Mouse (Mus musculus) ES-Bruce4 (cell line): ENCODE data around the gene Plekha5. TPM values are rescaled to one million over a fixed set of nuclear protein-coding genes. Genes with fewer than 3 reads are reported as not detected.

Source experiments
- H3K27ac ChIP-seq: 2 replicates; pipeline ENCODE4 v1.5.1; 2012; ENCODE audit warnings: low read length, inconsistent platforms; ENCODE audit not compliant: insufficient read depth
- H3K27me3 ChIP-seq: 2 replicates; pipeline ENCODE4 v1.6.1; 2012; ENCODE audit warnings: mild to moderate bottlenecking, low read length, inconsistent platforms; ENCODE audit not compliant: control insufficient read depth, poor library complexity, insufficient read depth, severe bottlenecking
- H3K36me3 ChIP-seq: 2 replicates; pipeline ENCODE4 v1.6.1; 2012; ENCODE audit warnings: inconsistent platforms, mild to moderate bottlenecking, low read length, moderate library complexity; ENCODE audit not compliant: control insufficient read depth, poor library complexity, insufficient read depth, severe bottlenecking
- H3K4me1 ChIP-seq: one replicate; pipeline ENCODE4 v1.8.1; 2011; ENCODE audit warnings: low read length; ENCODE audit not compliant: control insufficient read depth, insufficient read depth
- H3K4me3 ChIP-seq: 2 replicates; pipeline ENCODE4 v1.5.1; 2011; ENCODE audit warnings: low read depth, mild to moderate bottlenecking, low read length
- H3K9ac ChIP-seq: 2 replicates; pipeline ENCODE4 v1.6.1; 2012; ENCODE audit warnings: low read depth, mild to moderate bottlenecking, inconsistent platforms; ENCODE audit not compliant: poor library complexity, severe bottlenecking
- H3K9me3 ChIP-seq: replicated peaks from 2 replicates; pipeline ENCODE4 v1.6.1; 2012; ENCODE audit warnings: mild to moderate bottlenecking, low read length, inconsistent platforms; ENCODE audit not compliant: control insufficient read depth, poor library complexity, insufficient read depth, severe bottlenecking
- CTCF ChIP-seq: IDR thresholded peaks from one replicate; pipeline ENCODE4 v1.8.1; 2011; ENCODE audit warnings: low read depth, low read length
- EP300 ChIP-seq: IDR thresholded peaks from 2 replicates; pipeline ENCODE4 v1.6.1; 2011; ENCODE audit warnings: low read depth, low read length; ENCODE audit not compliant: insufficient read depth
- POLR2A ChIP-seq: IDR thresholded peaks from one replicate; pipeline ENCODE4 v1.8.1; 2011; ENCODE audit warnings: low read length; ENCODE audit not compliant: insufficient read depth
- polyA plus RNA-seq: library from polyadenylated mRNA; stranded (reverse); fragments of >200 nt; gene quantifications from 2 replicates; pipeline ENCODE4 v1.2.4, GENCODE M21; 2011; ENCODE audit warnings: low read depth; ENCODE audit not compliant: missing spikeins, insufficient read depth, insufficient read length

Gene Plekha5
- polyA plus RNA-seq, 1 experiment, result 80.3 TPM

- Histone ChIP-seq H3K9me3 (no peaks in the 10 kb centered on the region), H3K9ac (no peak overlapping the region), H3K4me1 (peaks cover 7% of the 10 kb centered on the region), H3K27me3 (no peaks in the 10 kb centered on the region), H3K36me3 (no peaks in the 10 kb centered on the region), H3K27ac (no peak overlapping the region), H3K4me3 (no peak overlapping the region)
- TF ChIP-seq POLR2A (no peak), EP300 (no peak), CTCF (no peak)
Observed at GRCm38 (mm10) chr6:140481701-140482460, 58.0 kb downstream of the Plekha5 start.

DNA sequence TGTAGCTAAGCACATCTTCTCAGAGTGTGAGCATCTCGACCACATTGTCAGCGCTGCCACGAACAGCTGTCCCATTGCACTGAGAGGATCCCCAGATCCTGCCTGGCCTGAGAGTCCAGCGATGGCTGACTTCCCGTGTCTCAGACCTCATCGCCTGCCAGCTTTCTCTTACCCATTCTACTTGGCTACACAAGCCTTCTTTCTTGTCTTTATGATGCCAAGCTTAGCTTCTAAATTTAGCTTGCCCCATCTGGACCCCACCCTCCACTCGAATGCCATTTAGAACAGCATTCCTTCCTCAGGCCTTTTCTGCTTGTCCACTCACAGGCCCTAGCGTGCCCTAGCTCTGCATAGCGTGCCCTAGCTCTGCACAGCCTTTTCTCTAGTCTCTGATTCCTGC, 60.3 kb downstream of the Plekha5 start:
- Histone ChIP-seq H3K9me3 (no peaks in the 10 kb centered on the region), H3K27me3 (no peaks in the 10 kb centered on the region), H3K4me1 (peaks cover 7% of the 10 kb centered on the region), H3K4me3 (no peak overlapping the region), H3K27ac (no peak overlapping the region), H3K9ac (no peak overlapping the region), H3K36me3 (no peaks in the 10 kb centered on the region)
- TF ChIP-seq CTCF (no peak), POLR2A (no peak), EP300 (no peak)

DNA sequence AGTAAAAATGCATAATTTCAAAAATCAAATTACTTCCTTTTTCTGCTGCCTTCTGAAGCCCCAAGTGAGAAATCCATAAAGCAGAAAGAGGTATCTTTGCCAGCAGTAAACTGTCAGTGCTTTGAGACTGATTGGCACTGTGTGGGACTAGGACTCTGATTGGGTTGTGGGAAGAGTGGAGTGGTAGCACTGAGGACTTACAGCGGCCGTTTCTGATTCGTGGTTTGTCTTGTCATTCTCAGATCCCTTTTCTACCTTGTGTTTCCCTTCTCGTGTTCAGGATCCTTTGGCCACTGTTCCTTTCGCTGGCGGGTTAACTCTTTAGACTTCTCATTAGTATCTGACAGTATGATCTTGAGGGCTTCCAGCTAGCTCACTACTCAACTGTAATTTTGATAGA, 61.8 kb downstream of the Plekha5 start:
- Histone ChIP-seq H3K4me1 (peaks cover 7% of the 10 kb centered on the region), H3K4me3 (no peak overlapping the region), H3K36me3 (no peaks in the 10 kb centered on the region), H3K9me3 (no peaks in the 10 kb centered on the region), H3K27ac (no peak overlapping the region), H3K9ac (no peak overlapping the region), H3K27me3 (no peaks in the 10 kb centered on the region)
- TF ChIP-seq EP300, result no peak
- no peak for TF ChIP-seq CTCF
- TF ChIP-seq POLR2A, result no peak

GRCm38 (mm10) chr6:140486685-140487084, 62.8 kb downstream of the Plekha5 start:
- no peak overlapping the region for H3K9ac ChIP-seq
- H3K36me3 ChIP-seq, result no peaks in the 10 kb centered on the region
- no peak for TF ChIP-seq CTCF
- no peak for TF ChIP-seq EP300
- no peak for TF ChIP-seq POLR2A
- peaks cover 7% of the 10 kb centered on the region for H3K4me1 ChIP-seq
- no peak overlapping the region for H3K27ac ChIP-seq
- no peaks in the 10 kb centered on the region for H3K9me3 ChIP-seq
- no peaks in the 10 kb centered on the region for H3K27me3 ChIP-seq
- no peak overlapping the region for H3K4me3 ChIP-seq

GRCm38 (mm10) chr6:140487489-140487888, 63.6 kb downstream of the Plekha5 start:
- Histone ChIP-seq H3K9ac (no peak overlapping the region), H3K27me3 (no peaks in the 10 kb centered on the region), H3K9me3 (no peaks in the 10 kb centered on the region), H3K36me3 (no peaks in the 10 kb centered on the region), H3K27ac (no peak overlapping the region), H3K4me1 (peaks cover 7% of the 10 kb centered on the region), H3K4me3 (no peak overlapping the region)
- TF ChIP-seq POLR2A, result no peak
- no peak for TF ChIP-seq EP300
- TF ChIP-seq CTCF, result no peak

GRCm38 (mm10) chr6:140488673-140489072, 64.8 kb downstream of the Plekha5 start:
- no peak overlapping the region for H3K27ac ChIP-seq
- no peak for TF ChIP-seq CTCF
- TF ChIP-seq EP300, result no peak
- TF ChIP-seq POLR2A, result no peak

More at GRCm38 (mm10) chr6:140488673-140489072, 64.8 kb downstream of the Plekha5 start:
- Histone ChIP-seq H3K9ac (no peak overlapping the region), H3K9me3 (no peaks in the 10 kb centered on the region), H3K4me3 (no peak overlapping the region), H3K4me1 (peaks cover 4% of the 10 kb centered on the region), H3K27me3 (no peaks in the 10 kb centered on the region), H3K36me3 (no peaks in the 10 kb centered on the region)
